Mouse (Mus musculus) frontal cortex, postnatal 25 days (tissue): Measurements from ENCODE around the gene Zfp457.
"Not testable (repeated sequence)": the region's sequence is repeated elsewhere in the genome, so short reads cannot be mapped to it uniquely, and the experiment has no call there.

ENCODE experiments used
- DNase-seq, 2 experiments: peaks; one replicate each; pipeline ENCODE4 v3.0.0; 2022; ENCODE audit warnings: low spot score in 2 of 2

The Zfp457 gene

GRCm38 (mm10) chr13:67305822-67306672 lies at the start of gene Zfp457:
Gene Zfp457, minus strand, starts transcription at chr13:67306485.
- peak; percentile 81 to 85 for DNase-seq

GRCm38 (mm10) chr13:67351854-67352253 lies 45.6 kb upstream of the Zfp457 start:
- no peak for DNase-seq

DNA sequence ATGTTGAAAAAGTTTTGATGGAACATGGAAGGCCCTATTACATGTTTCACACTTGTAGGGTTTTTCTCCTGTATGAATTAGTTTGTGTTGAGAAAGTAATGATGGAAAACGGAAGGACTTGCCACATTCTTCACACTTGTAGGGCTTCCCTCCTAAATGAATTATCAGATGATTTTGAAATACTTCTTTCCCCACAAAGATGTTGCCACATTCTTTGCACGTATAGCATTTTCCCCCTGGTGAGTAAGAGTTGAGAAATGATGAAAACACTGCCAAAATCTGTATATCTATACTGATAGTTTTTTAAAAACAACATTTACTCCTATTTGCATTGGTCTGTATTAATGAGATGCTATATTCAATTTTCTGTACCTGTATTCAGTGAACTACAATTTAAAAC lies 37.1 kb upstream of the Zfp457 start:
- DNase-seq = no peak

DNA sequence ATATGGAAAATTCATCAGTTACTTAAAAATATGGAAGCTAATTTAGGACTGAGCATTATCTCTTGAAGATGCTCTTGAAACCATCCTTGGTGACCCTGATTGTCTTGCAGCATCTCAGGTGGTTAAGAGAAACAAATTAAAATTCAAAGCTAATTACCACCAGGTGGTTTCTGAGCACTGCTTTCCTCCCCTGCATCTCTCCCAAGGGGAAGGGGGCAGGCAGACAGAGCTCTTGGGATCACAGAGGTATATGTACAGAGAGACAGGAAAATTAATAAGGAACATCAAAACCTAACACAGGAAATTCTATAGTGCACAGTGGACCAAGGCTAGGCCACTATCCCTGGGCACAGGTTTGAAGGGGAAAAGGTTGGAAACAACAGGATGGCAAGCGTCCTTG lies 26.6 kb upstream of the Zfp457 start:
- no peak for DNase-seq

- peak; percentile 42 to 57 for DNase-seq
These were observed 25.9 kb upstream of the Zfp457 start, which contains the start of gene Zfp595 for GRCm38 (mm10) chr13:67332019-67332724. Gene Zfp595, minus strand, starts transcription at chr13:67332570.

- no peak for DNase-seq
These were observed 433 bp upstream of the Zfp457 start for GRCm38 (mm10) chr13:67306718-67307117.

DNA sequence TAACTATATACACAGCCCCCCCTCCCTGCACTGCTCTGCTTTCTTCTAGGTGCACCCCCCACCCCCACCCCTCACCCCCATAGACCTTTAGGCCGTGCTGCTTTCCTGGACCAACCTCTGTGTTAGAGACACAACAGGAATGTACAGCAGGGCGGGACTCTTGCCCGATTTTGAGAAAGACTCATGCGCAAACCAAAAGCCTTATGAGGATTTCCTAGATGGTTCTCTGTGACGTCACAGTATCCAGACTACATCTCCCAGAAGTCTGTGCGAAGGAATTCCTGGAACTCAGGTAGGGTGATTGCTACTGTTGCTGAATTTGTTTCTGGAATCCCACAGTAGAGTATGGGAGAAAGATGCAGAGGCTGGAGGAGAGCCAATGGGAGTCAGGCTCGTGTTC lies 28.0 kb downstream of the Zfp457 start, which contains the start of gene Zfp458:
Gene Zfp458, minus strand, starts transcription at position 153 of the 400 bp plus-strand sequence.
- DNase-seq = no peak

GRCm38 (mm10) chr13:67269383-67270065 lies 36.8 kb downstream of the Zfp457 start:
- DNase-seq = not testable (repeated sequence)

DNA sequence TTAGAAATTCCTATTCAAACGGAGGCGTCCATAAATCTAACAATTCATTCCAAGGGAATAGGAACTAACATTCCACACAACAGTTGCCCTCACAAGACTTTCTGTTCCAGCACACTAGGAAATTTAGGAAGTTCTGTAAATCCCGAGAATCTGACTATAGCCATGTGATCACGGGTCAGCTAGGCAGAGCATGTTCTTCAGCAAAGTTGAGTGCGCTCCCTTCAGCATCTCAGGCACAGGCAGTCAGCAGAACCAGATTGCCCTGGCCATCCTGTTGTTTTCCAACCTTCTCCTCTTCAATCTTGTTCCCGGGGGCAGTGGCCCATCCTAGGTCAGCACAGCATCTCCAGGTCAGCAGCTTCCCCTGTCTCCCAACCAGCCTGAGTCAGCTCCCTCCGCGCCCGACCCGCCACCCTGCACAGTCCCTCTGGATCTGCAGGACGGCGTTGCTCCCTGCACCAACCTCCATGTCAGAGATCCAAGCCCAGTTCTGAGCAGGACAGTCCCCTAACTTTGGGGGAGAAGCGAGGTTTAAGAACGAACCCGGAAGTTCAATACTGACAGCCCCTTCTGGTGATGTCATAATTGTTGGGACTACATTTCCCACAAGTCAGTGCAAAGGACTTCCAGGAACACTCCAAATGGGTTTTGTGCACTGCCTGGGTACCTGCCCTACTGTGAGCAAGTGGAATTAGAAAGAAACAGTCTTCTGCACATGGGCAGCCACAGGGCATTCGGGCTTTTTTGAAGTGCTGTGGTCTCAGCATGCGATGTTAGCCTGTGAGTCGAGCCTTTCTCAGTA lies 37.5 kb downstream of the Zfp457 start:
- peak; percentile 54 to 59 for DNase-seq
